Mouse (Mus musculus) lung, adult 2 months (tissue): ENCODE results near the gene Gss. TPM values are rescaled to one million over a fixed set of nuclear protein-coding genes. Genes with fewer than 3 reads are reported as not detected.
A peak's percentile ranks its signal among the peaks of the same experiment; 100 is the strongest.

Source experiments
- DNase-seq: peaks from one replicate; pipeline ENCODE4 v3.0.0; 2022
- H3K4me1 ChIP-seq: fragments of 200-500 bp; 2 replicates; pipeline ENCODE4 v1.6.1; 2011; ENCODE audit warnings: low read length; ENCODE audit not compliant: control insufficient read depth, insufficient read depth
- H3K4me3 ChIP-seq: fragments of 200-500 bp; replicated peaks from 2 replicates; pipeline ENCODE3; 2011; ENCODE audit warnings: low read depth, mild to moderate bottlenecking, control low read depth, low read length; ENCODE audit errors: extremely low read depth
- CTCF ChIP-seq: fragments of 200-500 bp; IDR thresholded peaks from 2 replicates; pipeline ENCODE4 v1.5.1; 2011; ENCODE audit warnings: mild to moderate bottlenecking, low read length, control low read depth; ENCODE audit not compliant: insufficient read depth
- POLR2A ChIP-seq: fragments of 200-500 bp; IDR thresholded peaks from 2 replicates; pipeline ENCODE4 v1.6.1; 2011; ENCODE audit warnings: low read depth, mild to moderate bottlenecking, control low read depth, low read length, borderline replicate concordance; ENCODE audit errors: extremely low read depth
- WGBS: fragments of 180-500 bp; shearing (Covaris S2); methylation state at CpG from one replicate; pipeline ENCODE4 v1.1.7; 2018; 5-methylcytosine and 5-hydroxymethylcytosine counted together
- polyA plus RNA-seq: library from polyadenylated mRNA; depleted of rRNA; stranded (reverse); fragments of >200 nt; gene quantifications from 2 replicates; pipeline ENCODE4 v1.2.3, GENCODE M21; 2012

The Gss gene
- polyA plus RNA-seq, 1 experiment = 35.4 TPM

DNA sequence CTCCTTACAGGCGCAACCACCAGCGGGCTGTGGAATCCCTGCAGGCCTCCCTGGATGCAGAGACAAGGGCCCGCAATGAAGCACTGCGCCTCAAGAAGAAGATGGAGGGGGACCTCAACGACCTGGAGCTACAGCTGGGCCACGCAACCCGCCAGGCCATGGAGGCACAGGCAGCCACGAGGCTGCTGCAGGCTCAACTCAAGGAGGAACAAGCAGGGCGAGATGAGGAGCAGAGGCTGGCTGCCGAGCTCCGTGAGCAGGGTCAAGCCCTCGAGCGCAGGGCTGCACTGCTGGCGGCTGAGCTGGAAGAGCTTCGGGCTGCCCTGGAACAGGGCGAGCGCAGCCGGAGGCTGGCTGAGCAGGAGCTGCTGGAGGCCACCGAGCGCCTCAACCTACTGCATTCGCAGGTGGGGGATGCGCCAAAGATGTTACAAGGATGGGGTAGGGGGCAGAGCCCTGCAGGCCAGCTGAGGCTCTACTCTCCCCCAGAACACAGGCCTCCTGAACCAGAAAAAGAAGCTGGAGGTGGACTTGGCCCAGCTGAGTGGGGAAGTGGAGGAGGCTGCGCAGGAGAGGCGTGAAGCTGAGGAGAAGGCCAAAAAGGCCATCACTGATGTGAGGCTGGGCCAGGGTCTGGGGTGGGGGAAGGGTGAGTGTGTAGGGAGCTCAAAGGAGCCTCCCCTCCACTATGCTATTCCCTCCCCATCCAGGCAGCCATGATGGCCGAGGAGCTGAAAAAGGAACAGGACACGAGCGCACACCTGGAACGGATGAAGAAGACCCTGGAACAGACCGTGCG lies 39.7 kb upstream of the Gss start:
- 72% methylated on average over 30 of the region's 30 CpGs for WGBS
- H3K4me1 ChIP-seq = peaks cover 6% of the 10 kb centered on the region
- no peak for DNase-seq
- TF ChIP-seq POLR2A (no peak), CTCF (no peak)
- no peak overlapping the region for H3K4me3 ChIP-seq

DNA sequence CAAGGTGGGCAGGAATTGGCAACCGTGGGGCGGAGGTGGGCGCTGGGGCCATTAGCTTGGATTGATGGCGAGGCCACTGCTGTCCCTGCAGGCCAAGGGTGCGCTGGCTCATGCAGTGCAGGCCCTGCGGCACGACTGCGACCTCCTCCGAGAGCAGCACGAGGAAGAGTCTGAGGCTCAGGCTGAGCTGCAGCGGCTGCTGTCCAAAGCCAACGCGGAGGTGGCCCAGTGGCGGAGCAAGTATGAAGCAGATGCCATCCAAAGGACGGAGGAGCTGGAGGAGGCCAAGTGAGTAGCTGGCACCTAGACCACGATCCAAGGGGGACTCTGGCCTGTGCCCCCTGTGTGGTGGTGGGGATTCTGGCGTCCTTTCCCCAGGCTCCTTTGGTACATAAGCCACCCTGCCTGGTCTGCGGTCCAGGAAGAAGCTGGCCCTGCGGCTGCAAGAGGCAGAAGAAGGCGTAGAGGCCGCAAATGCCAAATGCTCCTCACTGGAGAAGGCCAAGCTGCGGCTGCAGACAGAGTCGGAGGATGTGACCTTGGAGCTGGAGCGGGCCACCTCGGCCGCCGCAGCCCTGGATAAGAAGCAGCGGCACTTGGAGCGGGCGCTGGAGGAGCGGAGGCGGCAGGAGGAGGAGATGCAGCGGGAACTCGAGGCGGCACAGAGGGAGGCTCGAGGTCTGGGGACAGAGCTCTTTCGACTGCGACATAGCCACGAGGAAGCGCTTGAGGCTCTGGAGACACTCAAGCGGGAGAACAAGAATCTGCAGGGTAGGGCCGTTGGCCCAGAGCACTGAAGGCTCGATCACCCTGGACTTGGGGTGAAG lies 38.2 kb upstream of the Gss start:
- no peak overlapping the region for H3K4me3 ChIP-seq
- peaks cover 6% of the 10 kb centered on the region for H3K4me1 ChIP-seq
- TF ChIP-seq POLR2A (no peak), CTCF (no peak)
- WGBS = 60% methylated on average over 43 of the region's 43 CpGs
- no peak for DNase-seq

DNA sequence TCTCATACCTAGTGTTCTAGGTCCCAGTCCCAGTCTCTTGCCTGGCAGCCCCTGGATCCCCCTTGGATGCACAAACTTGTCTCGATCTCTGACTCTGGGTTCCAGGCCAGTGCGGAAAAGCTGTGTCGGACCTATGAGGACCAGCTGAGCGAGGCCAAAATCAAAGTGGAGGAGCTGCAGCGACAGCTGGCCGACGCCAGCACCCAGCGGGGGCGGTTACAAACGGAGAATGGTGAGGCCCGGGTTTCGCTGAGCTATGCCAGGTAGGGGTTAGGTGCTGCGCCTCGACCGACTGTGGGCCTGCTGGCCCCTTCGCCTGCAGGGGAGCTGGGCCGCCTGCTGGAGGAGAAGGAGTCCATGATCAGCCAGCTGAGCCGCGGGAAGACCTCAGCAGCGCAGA lies 37.5 kb upstream of the Gss start:
- H3K4me3 ChIP-seq = no peak overlapping the region
- TF ChIP-seq POLR2A (no peak), CTCF (no peak)
- 79% methylated on average over 20 of the region's 20 CpGs for WGBS

DNA sequence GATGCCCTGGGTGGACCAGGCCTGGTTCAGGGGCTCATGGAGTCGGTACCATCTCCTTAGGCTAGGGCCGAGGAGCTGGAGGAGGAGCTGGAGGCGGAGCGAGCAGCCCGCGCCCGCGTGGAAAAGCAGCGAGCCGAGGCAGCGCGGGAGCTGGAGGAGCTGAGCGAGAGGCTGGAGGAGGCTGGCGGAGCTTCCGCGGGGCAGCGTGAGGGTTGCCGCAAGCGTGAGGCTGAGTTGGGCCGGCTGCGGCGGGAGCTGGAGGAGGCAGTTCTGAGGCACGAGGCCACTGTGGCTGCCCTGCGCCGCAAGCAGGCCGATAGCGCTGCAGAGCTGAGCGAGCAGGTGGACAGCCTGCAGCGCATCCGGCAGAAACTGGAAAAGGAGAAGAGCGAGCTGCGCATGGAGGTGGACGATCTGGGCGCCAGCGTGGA lies 36.6 kb upstream of the Gss start:
- Histone ChIP-seq H3K4me1 (peaks cover 6% of the 10 kb centered on the region), H3K4me3 (no peak overlapping the region)
- no peak for TF ChIP-seq POLR2A
- TF ChIP-seq CTCF = no peak
- WGBS = 11% methylated on average over 35 of the region's 35 CpGs
- DNase-seq = no peak

More for the DNA sequence above, 37.5 kb upstream of the Gss start:
- H3K4me1 ChIP-seq = peaks cover 6% of the 10 kb centered on the region
- DNase-seq = no peak

DNA sequence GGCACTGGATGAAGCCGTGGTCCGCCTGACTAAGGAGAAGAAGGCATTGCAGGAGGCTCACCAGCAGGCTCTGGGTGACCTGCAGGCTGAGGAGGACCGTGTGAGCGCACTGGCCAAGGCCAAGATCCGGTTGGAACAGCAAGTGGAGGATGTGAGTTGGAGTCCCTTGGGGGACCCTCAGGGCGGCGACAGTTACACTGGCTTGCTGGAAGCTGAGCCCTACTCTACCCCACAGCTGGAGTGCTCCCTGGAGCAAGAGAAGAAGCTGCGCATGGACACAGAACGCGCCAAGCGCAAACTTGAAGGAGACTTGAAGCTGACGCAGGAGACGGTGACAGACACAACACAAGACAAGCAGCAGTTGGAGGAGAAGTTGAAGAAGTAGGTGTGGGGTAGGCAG lies 35.9 kb upstream of the Gss start:
- DNase-seq = no peak

DNA sequence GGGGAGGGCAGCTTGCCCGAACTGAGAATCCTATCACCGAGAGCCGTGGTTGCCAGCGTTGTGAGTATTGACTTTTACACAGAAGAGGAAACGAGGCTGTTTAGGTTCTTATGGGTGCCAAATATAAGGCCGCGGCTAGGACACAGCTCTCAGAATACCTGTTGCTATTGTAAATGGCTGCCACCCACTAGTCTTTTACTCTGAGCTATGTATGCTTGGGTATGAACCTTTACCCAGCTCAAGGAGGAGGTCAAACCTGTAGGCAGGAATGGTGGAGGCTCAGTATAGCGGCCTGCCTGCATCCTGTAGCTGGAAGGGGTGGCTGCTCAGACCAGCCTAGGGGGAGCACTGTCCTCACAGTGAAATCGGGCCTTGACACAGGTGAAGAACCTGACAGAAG lies 35.5 kb upstream of the Gss start:
- Histone ChIP-seq H3K4me3 (no peak overlapping the region), H3K4me1 (peaks cover 6% of the 10 kb centered on the region)
- WGBS = 90% methylated on average over 9 of the region's 9 CpGs
- DNase-seq = no peak
- TF ChIP-seq CTCF (no peak), POLR2A (no peak)

More for the DNA sequence above, 35.9 kb upstream of the Gss start:
- TF ChIP-seq POLR2A (no peak), CTCF (no peak)
- H3K4me3 ChIP-seq = no peak overlapping the region
- peaks cover 6% of the 10 kb centered on the region for H3K4me1 ChIP-seq
- 85% methylated on average over 13 of the region's 13 CpGs for WGBS

DNA sequence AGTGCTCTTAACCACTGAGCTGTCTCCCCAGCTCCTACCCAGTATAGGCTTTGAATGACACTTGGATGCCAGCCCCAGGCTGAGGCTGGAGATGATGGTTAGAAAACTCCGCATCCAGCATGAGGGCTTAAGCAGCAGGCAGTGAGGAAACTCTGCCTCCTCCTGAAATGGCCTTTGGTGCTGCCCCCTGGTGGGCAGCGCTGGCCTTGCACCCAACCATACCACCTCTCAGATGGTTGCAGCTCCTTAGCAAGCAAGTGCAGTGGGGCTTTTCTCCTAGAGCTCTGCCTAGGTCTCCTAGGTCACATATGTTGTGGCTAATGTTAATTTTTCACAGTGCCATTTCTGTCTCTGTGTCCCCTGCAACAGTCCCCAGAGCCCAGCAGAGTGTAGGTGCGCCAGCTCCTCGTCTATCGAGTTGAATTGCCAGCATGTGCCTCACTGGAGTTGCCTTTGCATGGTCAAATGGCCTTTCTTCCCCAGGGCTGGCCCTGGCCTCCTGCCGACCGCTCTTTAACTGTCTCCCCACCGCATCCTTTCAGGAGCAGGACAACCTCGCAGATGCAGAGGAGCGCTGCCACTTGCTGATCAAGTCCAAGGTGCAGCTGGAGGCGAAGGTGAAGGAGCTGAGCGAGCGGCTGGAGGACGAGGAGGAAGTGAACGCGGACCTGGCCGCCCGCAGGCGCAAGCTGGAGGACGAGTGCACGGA lies 34.6 kb upstream of the Gss start:
- H3K4me3 ChIP-seq = no peak overlapping the region
- DNase-seq = peak; percentile 71
- 61% methylated on average over 21 of the region's 21 CpGs for whole genome bisulfite sequencing
- TF ChIP-seq CTCF = peak; percentile 96
- TF ChIP-seq POLR2A = no peak
- H3K4me1 ChIP-seq = peaks cover 3% of the 10 kb centered on the region; the same call in 1 of the 2 replicates

DNA sequence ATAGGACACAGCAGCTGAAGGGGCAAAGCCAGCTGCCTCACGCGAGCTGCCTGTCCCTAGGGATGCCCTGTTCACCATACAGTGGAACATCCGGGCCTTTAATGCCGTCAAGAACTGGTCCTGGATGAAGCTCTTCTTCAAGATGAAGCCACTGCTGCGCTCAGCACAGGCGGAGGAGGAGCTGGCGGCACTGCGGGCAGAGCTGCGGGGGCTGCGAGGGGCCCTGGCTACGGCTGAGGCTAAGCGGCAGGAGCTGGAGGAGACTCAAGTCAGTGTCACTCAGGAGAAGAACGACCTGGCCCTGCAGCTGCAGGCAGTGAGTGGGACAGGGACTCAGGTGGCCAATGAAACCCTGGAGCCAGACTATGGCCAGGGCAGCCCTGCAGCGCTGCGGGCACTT lies 33.7 kb upstream of the Gss start:
- DNase-seq = no peak
- Histone ChIP-seq H3K4me1 (peaks cover 3% of the 10 kb centered on the region; the same call in 1 of the 2 replicates), H3K4me3 (no peak overlapping the region)
- WGBS = 50% methylated on average over 15 of the region's 15 CpGs
- TF ChIP-seq CTCF (no peak), POLR2A (no peak)

DNA sequence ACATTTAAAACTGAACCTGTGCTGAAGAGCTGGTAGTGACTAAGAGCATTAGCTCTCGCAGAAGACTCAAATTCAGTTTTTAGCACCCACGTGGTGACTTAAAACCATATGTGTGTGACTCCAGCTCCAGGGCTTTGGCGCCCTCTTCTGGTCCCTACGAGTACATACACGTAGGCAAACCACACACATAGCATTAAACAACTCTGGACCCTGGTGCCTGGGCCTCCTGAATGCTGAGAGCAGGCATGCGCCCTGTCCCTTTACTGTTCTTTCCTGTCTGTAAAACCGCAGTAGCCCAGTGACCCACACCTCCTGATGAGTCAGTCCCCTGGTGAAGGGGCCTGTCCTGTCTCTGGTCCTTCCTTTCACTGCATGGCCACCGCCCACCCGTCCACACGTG lies 32.1 kb upstream of the Gss start:
- no peak overlapping the region for H3K4me3 ChIP-seq
- peaks cover 3% of the 10 kb centered on the region; the same call in 1 of the 2 replicates for H3K4me1 ChIP-seq
- WGBS = 25% methylated on average over 10 of the region's 10 CpGs
- TF ChIP-seq CTCF (peak; percentile 74), POLR2A (no peak)
- no peak for DNase-seq
